Mouse (Mus musculus) lung, postnatal 25 days (tissue): ENCODE measurements around the gene Il27ra.
A peak's percentile ranks its signal among the peaks of the same experiment; 100 is the strongest.

Source experiments
- DNase-seq: peaks from one replicate; pipeline ENCODE4 v3.0.0; 2022; ENCODE audit warnings: low spot score

Gene Il27ra

GRCm38 (mm10) chr8:84065457-84066072 is 23.2 kb upstream of the Il27ra start:
- no peak for DNase-seq

GRCm38 (mm10) chr8:84065037-84065436 is 22.6 kb upstream of the Il27ra start, which contains the start of gene Gm10643:
Gm10643 (minus strand) TSS chr8:84065137.
- no peak for DNase-seq

GRCm38 (mm10) chr8:84063861-84064610 is 21.6 kb upstream of the Il27ra start:
- DNase-seq = peak; percentile 75

- DNase-seq = no peak
Observed at GRCm38 (mm10) chr8:84060245-84060644, 17.9 kb upstream of the Il27ra start.

GRCm38 (mm10) chr8:84059226-84059625 is 16.8 kb upstream of the Il27ra start:
- no peak for DNase-seq

GRCm38 (mm10) chr8:84057827-84058226 is 15.4 kb upstream of the Il27ra start:
- DNase-seq = no peak

GRCm38 (mm10) chr8:84053229-84053628 is 10.8 kb upstream of the Il27ra start:
- no peak for DNase-seq

GRCm38 (mm10) chr8:84052746-84053145 is 10.4 kb upstream of the Il27ra start:
- no peak for DNase-seq

- DNase-seq = no peak
Observed at GRCm38 (mm10) chr8:84048171-84048570, 5.8 kb upstream of the Il27ra start.

GRCm38 (mm10) chr8:84046505-84046904 is 4.1 kb upstream of the Il27ra start:
- DNase-seq = no peak

GRCm38 (mm10) chr8:84044900-84045299 is 2.5 kb upstream of the Il27ra start, which contains the start of gene Rln3:
Rln3 (minus strand) TSS chr8:84045000.
- DNase-seq = no peak

- DNase-seq = no peak
Observed at GRCm38 (mm10) chr8:84044103-84044502, 1.7 kb upstream of the Il27ra start.

GRCm38 (mm10) chr8:84042948-84043342 is 556 bp upstream of the Il27ra start:
- no peak for DNase-seq

GRCm38 (mm10) chr8:84039050-84039449 is 3.3 kb downstream of the Il27ra start:
- peak; percentile 71 for DNase-seq

GRCm38 (mm10) chr8:84038015-84038414 is 4.4 kb downstream of the Il27ra start:
- no peak for DNase-seq

- no peak for DNase-seq
Observed at GRCm38 (mm10) chr8:84032777-84033176, 9.6 kb downstream of the Il27ra start.

- DNase-seq = no peak
Observed at GRCm38 (mm10) chr8:84029272-84029671, 13.1 kb downstream of the Il27ra start.

- no peak for DNase-seq
Observed at GRCm38 (mm10) chr8:84027449-84027848, 14.9 kb downstream of the Il27ra start.

GRCm38 (mm10) chr8:84025863-84026262 is 16.5 kb downstream of the Il27ra start:
- no peak for DNase-seq

- DNase-seq = no peak
Observed at GRCm38 (mm10) chr8:84024171-84024570, 18.2 kb downstream of the Il27ra start.

- no peak for DNase-seq
Observed at GRCm38 (mm10) chr8:84023631-84024030, 18.8 kb downstream of the Il27ra start.

GRCm38 (mm10) chr8:84023085-84023484 is 19.3 kb downstream of the Il27ra start:
- peak; percentile 78 for DNase-seq

GRCm38 (mm10) chr8:84021569-84021968 is 20.8 kb downstream of the Il27ra start:
- DNase-seq = no peak

- no peak for DNase-seq
Observed at GRCm38 (mm10) chr8:84021096-84021495, 21.3 kb downstream of the Il27ra start, which contains the start of gene Palm3. Palm3 (plus strand) TSS chr8:84021471.
